In the genomic region with DNA sequence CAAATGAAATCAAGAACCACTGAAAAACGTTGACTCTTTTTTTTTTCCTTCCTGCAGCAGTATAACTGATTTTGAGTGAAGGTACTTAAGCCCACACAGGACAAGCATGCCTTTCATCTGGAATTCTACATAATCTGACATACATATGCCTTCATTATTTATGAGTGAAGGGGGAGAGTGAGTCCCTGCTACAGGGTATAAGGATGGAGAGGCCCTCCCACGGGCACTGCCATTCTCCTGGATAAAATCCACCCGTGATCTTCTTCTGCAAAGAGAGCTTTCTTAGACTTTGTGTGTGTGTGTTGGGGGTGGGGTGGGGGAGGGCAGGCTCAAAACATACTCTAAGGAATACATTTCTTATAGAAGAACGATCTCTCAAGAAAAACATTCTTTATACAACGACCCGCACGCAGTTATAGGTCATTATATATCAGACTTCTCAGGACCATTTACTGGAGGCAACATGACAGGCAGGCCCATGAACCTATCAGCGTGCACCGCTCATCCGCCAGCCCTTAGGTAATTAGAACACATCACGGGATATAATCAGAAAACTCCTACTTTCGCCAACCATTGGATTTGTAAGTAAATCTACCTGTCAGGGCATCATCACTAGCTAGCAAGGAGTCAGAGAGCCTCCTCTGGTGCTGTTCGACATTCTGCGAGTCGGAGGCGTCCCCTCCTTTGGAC, we compare ENCODE assay signal across 26 mouse cellular contexts.
DNase-seq lines count a peak whose midpoint lies in the region; ATAC-seq lines count a peak whose summit lies in the region.
"Had no signal": no experiment of that assay in that cellular context is flagged by ENCODE, and none has a peak within 500 bp of the region (broad histone marks: within the 10 kb centered on the region; RNA-seq: fewer than 3 reads in every experiment).

No protein-coding gene starts in this region.

- 0 out of 2 replicates have a peak overlapping the region, but pooled peaks have one; percentile 2 for H3K4me2 ChIP-seq in kidney, embryonic 16.5 days (replicated peaks; ENCODE audit: low read depth, low read length)
- H3K4me2 ChIP-seq in midbrain, embryonic 16.5 days (ENCODE audit: low read length), result no peak overlapping the region
- H3K4me2 ChIP-seq: forebrain, embryonic 15.5 days; heart, embryonic 12.5 days; hindbrain, embryonic 14.5 days; limb, embryonic 13.5 days; liver, embryonic 11.5 days; lung, embryonic 15.5 days; stomach, embryonic 15.5 days had no signal

- no peak overlapping the region for H3K4me3 ChIP-seq in kidney, embryonic 16.5 days (ENCODE audit: low read length)
- H3K4me3 ChIP-seq in midbrain, embryonic 16.5 days (ENCODE audit: low read depth, low read length), result no peak overlapping the region
- H3K4me3 ChIP-seq: forebrain, embryonic 15.5 days; heart, adult 2 months; heart, embryonic 12.5 days; limb, embryonic 13.5 days; lung, embryonic 15.5 days; stomach, embryonic 15.5 days had no signal

- no peak for ATAC-seq in kidney, embryonic 16.5 days (ENCODE audit: low FRiP score, low TSS enrichment)
- peak; percentile 60 for ATAC-seq in midbrain, embryonic 16.5 days
- ATAC-seq: forebrain, embryonic 15.5 days had no signal

- H3K27me3 ChIP-seq in kidney, embryonic 16.5 days (ENCODE audit: insufficient read depth, low read length), result no peaks in the 10 kb centered on the region
- H3K27me3 ChIP-seq in midbrain, embryonic 16.5 days (ENCODE audit: control insufficient read depth, insufficient read depth, low read depth, low read length), result no peaks in the 10 kb centered on the region
- H3K27me3 ChIP-seq: forebrain, embryonic 15.5 days; limb, embryonic 13.5 days; stomach, embryonic 15.5 days had no signal

- H3K36me3 ChIP-seq in kidney, embryonic 16.5 days (ENCODE audit: insufficient read depth, low read length), result no peaks in the 10 kb centered on the region
- H3K36me3 ChIP-seq in midbrain, embryonic 16.5 days (ENCODE audit: control insufficient read depth, insufficient read depth, low read length), result no peaks in the 10 kb centered on the region
- H3K36me3 ChIP-seq: forebrain, embryonic 15.5 days; heart, embryonic 12.5 days; lung, embryonic 15.5 days; stomach, embryonic 15.5 days had no signal

- peaks cover 9% of the 10 kb centered on the region for H3K4me1 ChIP-seq in kidney, embryonic 16.5 days (ENCODE audit: insufficient read depth, low read length)
- peaks cover 7% of the 10 kb centered on the region; the same call in 1 of the 2 replicates for H3K4me1 ChIP-seq in midbrain, embryonic 16.5 days (ENCODE audit: control insufficient read depth, insufficient read depth, low read length)
- H3K4me1 ChIP-seq: heart, embryonic 12.5 days; limb, embryonic 13.5 days; lung, embryonic 15.5 days; stomach, embryonic 15.5 days had no signal

- DNase-seq in kidney, adult 8-10 months, result no peak
- DNase-seq in ES-CJ7 (ENCODE audit: low read depth, low spot score) (peak; percentile 17), MN1 (ENCODE audit: low spot score) (peak; percentile 20)
- DNase-seq in gastrocnemius, postnatal 25 days, result no peak
- DNase-seq in heart, adult 11 months, result no peak
- DNase-seq: adrenal gland, postnatal 14 days; B cell, adult 2 months; cerebellum, adult 11-12 months; cerebellum, adult 9-11 months; gastrocnemius, postnatal 36 days; heart, adult 2 months; heart, postnatal 4 days; kidney, adult 18-20 months; kidney, postnatal 25 days; lung, postnatal 36 days; right cerebral cortex, postnatal 25 days; thymus, postnatal 25 days had no signal

- no peak overlapping the region for H3K9ac ChIP-seq in kidney, embryonic 16.5 days (replicated peaks; ENCODE audit: low read length)
- no peak overlapping the region for H3K9ac ChIP-seq in midbrain, embryonic 16.5 days (ENCODE audit: low read depth, low read length)
- H3K9ac ChIP-seq: forebrain, embryonic 15.5 days; heart, embryonic 12.5 days; hindbrain, embryonic 14.5 days; limb, embryonic 13.5 days; lung, embryonic 15.5 days; stomach, embryonic 15.5 days had no signal

- WGBS in kidney, embryonic 16.5 days, result 57% methylated on average over 16 of the region's 16 CpGs
- WGBS in midbrain, embryonic 16.5 days, result 60% methylated on average over 16 of the region's 16 CpGs

- H3K9me3 ChIP-seq in kidney, embryonic 16.5 days (ENCODE audit: low read length), result no peaks in the 10 kb centered on the region
- no peaks in the 10 kb centered on the region for H3K9me3 ChIP-seq in midbrain, embryonic 16.5 days (replicated peaks; ENCODE audit: control insufficient read depth, low read length, poor library complexity, severe bottlenecking)
- H3K9me3 ChIP-seq: forebrain, embryonic 15.5 days; lung, embryonic 15.5 days; stomach, embryonic 15.5 days had no signal

- H3K27ac ChIP-seq in kidney, embryonic 16.5 days (ENCODE audit: low read length), result no peak overlapping the region
- no peak overlapping the region for H3K27ac ChIP-seq in midbrain, embryonic 16.5 days (ENCODE audit: low read length)
- H3K27ac ChIP-seq: forebrain, embryonic 15.5 days; heart, adult 2 months; hindbrain, embryonic 14.5 days; limb, embryonic 13.5 days; lung, embryonic 15.5 days; stomach, embryonic 15.5 days had no signal

Comparison
In these comparisons a context has a peak if more than half of its experiments do, and no peak if none do; other contexts are left out.
1. DNase-seq: peak in ES-CJ7 (single experiment) and MN1 (single experiment); none in kidney, adult 8-10 months (0 of 2), gastrocnemius, postnatal 25 days (single experiment) and heart, adult 11 months (single experiment).